Comparison of ENCODE assay signal across 25 mouse cellular contexts in genomic region chr19:17662676-17663075, GRCm38 (mm10).
A peak's percentile ranks its signal among the peaks of the same experiment; 100 is the strongest.
DNase-seq lines count a peak whose midpoint lies in the region; ATAC-seq and TF ChIP-seq lines count a peak whose summit lies in the region.
"Had no signal": no experiment of that assay in that cellular context is flagged by ENCODE, and none has a peak within 500 bp of the region (broad histone marks: within the 10 kb centered on the region; RNA-seq: fewer than 3 reads in every experiment).

No protein-coding gene starts in this region.

- no peak overlapping the region for H3K4me2 ChIP-seq in forebrain, embryonic 13.5 days
- no peak overlapping the region for H3K4me2 ChIP-seq in forebrain, embryonic 16.5 days (ENCODE audit: low read length)
- no peak overlapping the region for H3K4me2 ChIP-seq in hindbrain, embryonic 14.5 days (replicated peaks)
- no peak overlapping the region for H3K4me2 ChIP-seq in hindbrain, embryonic 12.5 days (replicated peaks)
- H3K4me2 ChIP-seq: embryonic facial prominence, embryonic 12.5 days; embryonic facial prominence, embryonic 15.5 days; heart, embryonic 13.5 days; hindbrain, embryonic 15.5 days had no signal

- H3K9me3 ChIP-seq in forebrain, embryonic 13.5 days (replicated peaks): no peaks in the 10 kb centered on the region
- no peaks in the 10 kb centered on the region for H3K9me3 ChIP-seq in forebrain, embryonic 16.5 days (ENCODE audit: control insufficient read depth, low read length)
- no peaks in the 10 kb centered on the region for H3K9me3 ChIP-seq in hindbrain, embryonic 14.5 days (ENCODE audit: control insufficient read depth, low read length)
- H3K9me3 ChIP-seq in hindbrain, embryonic 12.5 days (replicated peaks): no peaks in the 10 kb centered on the region
- H3K9me3 ChIP-seq: embryonic facial prominence, embryonic 12.5 days; embryonic facial prominence, embryonic 15.5 days; G1E; heart, embryonic 13.5 days; hindbrain, embryonic 15.5 days had no signal

- 55% methylated on average over 3 of the region's 3 CpGs for WGBS in forebrain, embryonic 13.5 days
- WGBS in forebrain, embryonic 16.5 days: 44% methylated on average over 3 of the region's 3 CpGs
- WGBS in hindbrain, embryonic 14.5 days: 65% methylated on average over 3 of the region's 3 CpGs
- 80% methylated on average over 3 of the region's 3 CpGs for WGBS in hindbrain, embryonic 12.5 days

- peak; percentile 38 for DNase-seq in hindbrain, embryonic 14.5 days (ENCODE audit: low spot score)
- peak; percentile 57 for DNase-seq in brain, embryonic 14.5 days (ENCODE audit: low read depth)
- no peak for DNase-seq in adrenal gland, adult 8-10 months
- DNase-seq: adrenal gland, postnatal 14 days; B cell, adult 2 months; cerebellum, adult 11-12 months; cerebellum, adult 8-10 months; gastrocnemius, postnatal 25 days; heart, adult 18-20 months; heart, postnatal 14 days; heart, postnatal 4 days; kidney, adult 18-20 months; kidney, adult 9 months had no signal

- no peak overlapping the region for H3K9ac ChIP-seq in forebrain, embryonic 13.5 days
- H3K9ac ChIP-seq in forebrain, embryonic 16.5 days (replicated peaks; ENCODE audit: low read depth, low read length): no peak overlapping the region
- H3K9ac ChIP-seq in hindbrain, embryonic 14.5 days: no peak overlapping the region
- H3K9ac ChIP-seq in hindbrain, embryonic 12.5 days: no peak overlapping the region
- H3K9ac ChIP-seq: embryonic facial prominence, embryonic 12.5 days; embryonic facial prominence, embryonic 15.5 days; heart, embryonic 13.5 days; hindbrain, embryonic 15.5 days had no signal

- no peak for TF ChIP-seq CTCF in brain, embryonic 14.5 days (IDR thresholded peaks at IDR 0.05; ENCODE audit: borderline replicate concordance, extremely low read depth, insufficient read depth, insufficient read length)

- peak; percentile 61; the same call in 1 of the 2 replicates for ATAC-seq in forebrain, embryonic 13.5 days
- ATAC-seq in forebrain, embryonic 16.5 days: no peak
- ATAC-seq in hindbrain, embryonic 14.5 days (ENCODE audit: low FRiP score): no peak
- ATAC-seq in hindbrain, embryonic 12.5 days (ENCODE audit: low FRiP score): no peak
- ATAC-seq: inflammation-experienced regulatory T-cells, adult 6 months; intestine, embryonic 16.5 days; Patski had no signal

- no peak overlapping the region for H3K4me3 ChIP-seq in forebrain, embryonic 13.5 days
- no peak overlapping the region for H3K4me3 ChIP-seq in forebrain, embryonic 16.5 days (replicated peaks; ENCODE audit: low read length)
- H3K4me3 ChIP-seq in hindbrain, embryonic 14.5 days (replicated peaks; ENCODE audit: low read length): no peak overlapping the region
- H3K4me3 ChIP-seq in hindbrain, embryonic 12.5 days: no peak overlapping the region
- H3K4me3 ChIP-seq: embryonic facial prominence, embryonic 12.5 days; embryonic facial prominence, embryonic 15.5 days; heart, embryonic 13.5 days; hindbrain, embryonic 15.5 days had no signal

- H3K27ac ChIP-seq in forebrain, embryonic 13.5 days: no peak overlapping the region
- no peak overlapping the region for H3K27ac ChIP-seq in forebrain, embryonic 16.5 days (ENCODE audit: low read length)
- no peak overlapping the region for H3K27ac ChIP-seq in hindbrain, embryonic 14.5 days
- no peak overlapping the region for H3K27ac ChIP-seq in hindbrain, embryonic 12.5 days
- H3K27ac ChIP-seq: embryonic facial prominence, embryonic 12.5 days; embryonic facial prominence, embryonic 15.5 days; heart, embryonic 13.5 days; hindbrain, embryonic 15.5 days had no signal

- H3K36me3 ChIP-seq in forebrain, embryonic 13.5 days (ENCODE audit: poor library complexity, severe bottlenecking): no peaks in the 10 kb centered on the region
- H3K36me3 ChIP-seq in forebrain, embryonic 16.5 days (ENCODE audit: control insufficient read depth, insufficient read depth): no peaks in the 10 kb centered on the region
- no peaks in the 10 kb centered on the region for H3K36me3 ChIP-seq in hindbrain, embryonic 14.5 days (replicated peaks; ENCODE audit: control insufficient read depth, insufficient read depth)
- H3K36me3 ChIP-seq in hindbrain, embryonic 12.5 days: no peaks in the 10 kb centered on the region
- H3K36me3 ChIP-seq: embryonic facial prominence, embryonic 12.5 days; embryonic facial prominence, embryonic 15.5 days; G1E; heart, embryonic 13.5 days; hindbrain, embryonic 15.5 days had no signal

- no peaks in the 10 kb centered on the region for H3K27me3 ChIP-seq in forebrain, embryonic 13.5 days
- no peaks in the 10 kb centered on the region for H3K27me3 ChIP-seq in forebrain, embryonic 16.5 days (replicated peaks; ENCODE audit: control insufficient read depth, insufficient read depth, low read length)
- no peaks in the 10 kb centered on the region for H3K27me3 ChIP-seq in hindbrain, embryonic 14.5 days (ENCODE audit: control insufficient read depth, insufficient read depth, low read length)
- no peaks in the 10 kb centered on the region for H3K27me3 ChIP-seq in hindbrain, embryonic 12.5 days
- H3K27me3 ChIP-seq: CH12.LX; embryonic facial prominence, embryonic 12.5 days; embryonic facial prominence, embryonic 15.5 days; heart, embryonic 13.5 days; hindbrain, embryonic 15.5 days; Patski had no signal

- H3K4me1 ChIP-seq in forebrain, embryonic 13.5 days: peaks cover 6% of the 10 kb centered on the region; the same call in 1 of the 2 replicates
- peaks cover 4% of the 10 kb centered on the region; the same call in 1 of the 2 replicates for H3K4me1 ChIP-seq in forebrain, embryonic 16.5 days (replicated peaks; ENCODE audit: control insufficient read depth, insufficient read depth, low read length)
- H3K4me1 ChIP-seq in hindbrain, embryonic 14.5 days (replicated peaks; ENCODE audit: control insufficient read depth, insufficient read depth, low read length): no peaks in the 10 kb centered on the region
- H3K4me1 ChIP-seq in hindbrain, embryonic 12.5 days: no peaks in the 10 kb centered on the region
- H3K4me1 ChIP-seq: heart, embryonic 13.5 days; hindbrain, embryonic 15.5 days had no signal

- TF ChIP-seq POLR2A in brain, embryonic 14.5 days (IDR thresholded peaks at IDR 0.05; ENCODE audit: borderline replicate concordance, extremely low read depth, insufficient read depth, insufficient read length, poor library complexity, severe bottlenecking): no peak
